Comparison of ENCODE assay signal across 38 mouse cellular contexts in the genomic region with DNA sequence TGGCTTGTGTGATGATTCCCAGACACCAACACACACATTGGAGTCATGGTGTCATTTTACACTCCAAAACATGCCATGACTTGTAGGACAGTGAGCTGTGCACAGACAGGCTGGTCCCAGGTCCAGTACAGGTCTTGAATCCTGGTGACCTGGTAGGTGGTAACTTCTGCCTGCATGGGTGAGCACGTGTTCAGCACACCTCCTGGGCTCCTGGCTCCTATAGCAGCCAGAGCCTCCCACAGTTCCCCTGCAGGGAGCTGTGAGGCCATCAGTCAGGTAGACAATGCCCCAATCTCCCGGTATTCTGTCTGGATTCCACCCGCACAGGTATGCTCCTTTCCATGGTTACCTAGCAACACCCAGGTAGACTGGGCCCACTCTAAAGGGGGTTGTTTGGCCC. TPM values are rescaled to one million over a fixed set of nuclear protein-coding genes. Genes with fewer than 3 reads are reported as not detected.
"Had no signal": no experiment of that assay in that cellular context is flagged by ENCODE, and none has a peak within 500 bp of the region (broad histone marks: within the 10 kb centered on the region; RNA-seq: fewer than 3 reads in every experiment).

No protein-coding gene starts in this region.

- H3K27ac ChIP-seq: embryonic facial prominence, embryonic 15.5 days; forebrain, embryonic 10.5 days; forebrain, embryonic 12.5 days; forebrain, embryonic 13.5 days; forebrain, embryonic 15.5 days; gastrocnemius, adult 2 months; heart, adult 2 months; heart, embryonic 10.5 days had no signal

- ATAC-seq: forebrain, embryonic 13.5 days; forebrain, embryonic 14.5 days; forebrain, embryonic 15.5 days; forebrain, embryonic 16.5 days; forebrain, postnatal 0 days had no signal

- H3K4me1 ChIP-seq: embryonic facial prominence, embryonic 15.5 days; forebrain, embryonic 10.5 days; forebrain, embryonic 12.5 days; forebrain, embryonic 13.5 days; forebrain, embryonic 15.5 days; heart, embryonic 10.5 days had no signal

- H3K4me3 ChIP-seq: embryonic facial prominence, embryonic 15.5 days; erythroblast, embryonic 14.5 days; forebrain, embryonic 10.5 days; forebrain, embryonic 12.5 days; forebrain, embryonic 13.5 days; forebrain, embryonic 15.5 days; gastrocnemius, adult 2 months; heart, adult 2 months; heart, embryonic 10.5 days had no signal

- H3K27me3 ChIP-seq: embryonic facial prominence, embryonic 15.5 days; forebrain, embryonic 12.5 days; forebrain, embryonic 15.5 days had no signal

- H3K9me3 ChIP-seq: embryonic facial prominence, embryonic 15.5 days; forebrain, embryonic 10.5 days; forebrain, embryonic 12.5 days; forebrain, embryonic 13.5 days; forebrain, embryonic 15.5 days; heart, embryonic 10.5 days had no signal

- H3K36me3 ChIP-seq: embryonic facial prominence, embryonic 15.5 days; forebrain, embryonic 10.5 days; forebrain, embryonic 12.5 days; forebrain, embryonic 15.5 days; heart, embryonic 10.5 days had no signal

- DNase-seq: cerebellum, adult 2 months; cerebellum, adult 8-10 months; cerebellum, adult 9-10 months; cerebellum, adult 9-11 months; cerebellum, postnatal 10 days; cerebellum, postnatal 14 days; cerebellum, postnatal 25 days; cerebellum, postnatal 36 days; embryo, embryonic 11 days; forebrain, postnatal 0 days; gastrocnemius, adult 2 months; gastrocnemius, postnatal 10 days; gastrocnemius, postnatal 14 days; gastrocnemius, postnatal 25 days; gastrocnemius, postnatal 36 days; heart, adult 18-20 months; heart, adult 2 months had no signal

- H3K4me2 ChIP-seq: embryonic facial prominence, embryonic 15.5 days; forebrain, embryonic 12.5 days; forebrain, embryonic 13.5 days; forebrain, embryonic 15.5 days had no signal

- H3K9ac ChIP-seq: embryonic facial prominence, embryonic 15.5 days; forebrain, embryonic 12.5 days; forebrain, embryonic 13.5 days; forebrain, embryonic 15.5 days; forebrain, postnatal 0 days had no signal

RNA-seq across cellular contexts. Expression of a gene that starts 6.9 kb away (rescaled TPM):
- total RNA-seq: forebrain, postnatal 0 days; gastrocnemius, adult 18-20 months; gastrocnemius, adult 2 months; gastrocnemius, adult 8-10 months; gastrocnemius, postnatal 10 days; gastrocnemius, postnatal 14 days; gastrocnemius, postnatal 25 days; gastrocnemius, postnatal 36 days; gastrocnemius, postnatal 4 days; heart, adult 18-20 months; heart, adult 2 months; heart, adult 8-10 months had no signal
- polyA plus RNA-seq: cerebellum, adult 2 months; cortical plate, adult 2 months; embryonic facial prominence, embryonic 11.5 days; embryonic facial prominence, embryonic 14.5 days; embryonic facial prominence, embryonic 15.5 days; erythroblast, embryonic 14.5 days; forebrain, embryonic 10.5 days; forebrain, embryonic 11.5 days; forebrain, embryonic 12.5 days; forebrain, embryonic 13.5 days; forebrain, embryonic 14.5 days; forebrain, embryonic 15.5 days; forebrain, embryonic 16.5 days; forebrain, postnatal 0 days; frontal cortex, adult 2 months; heart, adult 2 months; heart, embryonic 10.5 days had no signal

RNA-seq across cellular contexts. Expression of a gene that starts 46.1 kb away (rescaled TPM):
- total RNA-seq: common myeloid progenitor, adult 5-6 weeks had no signal
- polyA plus RNA-seq: erythroblast, embryonic 14.5 days had no signal

RNA-seq across cellular contexts. Expression of a gene that starts 46.7 kb away (rescaled TPM):
- total RNA-seq: common myeloid progenitor, adult 5-6 weeks; forebrain, postnatal 0 days; gastrocnemius, adult 18-20 months; gastrocnemius, adult 2 months; gastrocnemius, adult 8-10 months; gastrocnemius, postnatal 10 days; gastrocnemius, postnatal 14 days; gastrocnemius, postnatal 25 days; gastrocnemius, postnatal 36 days; gastrocnemius, postnatal 4 days; granulocyte monocyte progenitor cell, adult 5-6 weeks; heart, adult 18-20 months; heart, adult 2 months; heart, adult 8-10 months had no signal
- polyA plus RNA-seq: cerebellum, adult 2 months; cortical plate, adult 2 months; embryonic facial prominence, embryonic 11.5 days; embryonic facial prominence, embryonic 14.5 days; embryonic facial prominence, embryonic 15.5 days; erythroblast, embryonic 14.5 days; forebrain, embryonic 10.5 days; forebrain, embryonic 11.5 days; forebrain, embryonic 12.5 days; forebrain, embryonic 13.5 days; forebrain, embryonic 14.5 days; forebrain, embryonic 15.5 days; forebrain, embryonic 16.5 days; forebrain, postnatal 0 days; frontal cortex, adult 2 months; gonadal fat pad, adult 2 months; heart, adult 2 months; heart, embryonic 10.5 days had no signal
